Mouse (Mus musculus): ENCODE data around the gene Exosc2. TPM values are rescaled to one million over a fixed set of nuclear protein-coding genes. Genes with fewer than 3 reads are reported as not detected.
"Not testable (repeated sequence)": the region's sequence is repeated elsewhere in the genome, so short reads cannot be mapped to it uniquely, and the experiment has no call there.

Gene Exosc2
- total RNA-seq, 4 experiments from 2014 or later, result 22.7 to 25.3 (median 23.5) TPM

DNA sequence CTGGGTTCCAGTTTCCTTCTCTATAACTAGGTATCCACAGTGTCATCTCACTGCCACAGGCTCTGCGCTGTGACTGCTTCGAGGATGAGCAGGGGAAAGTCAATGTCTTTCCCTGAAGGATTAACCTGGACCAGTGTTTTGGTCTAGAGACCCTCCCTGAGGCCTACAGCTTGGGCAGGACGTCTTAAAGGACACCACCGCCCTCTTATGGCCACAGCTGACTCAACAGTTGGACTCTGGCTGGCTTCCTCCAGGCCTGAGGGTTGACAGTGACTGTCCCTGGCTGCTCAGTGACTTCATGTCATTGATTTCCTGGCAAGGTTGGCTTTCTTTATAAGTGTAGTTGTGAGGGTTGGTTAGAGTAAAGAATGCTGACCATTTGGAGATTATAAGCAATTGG, 3.2 kb upstream of the Exosc2 start:
- DNase-seq (ENCODE audit: low spot score in 2 of 2), result no peak

GRCm38 (mm10) chr2:31678641-31679040, 8.1 kb downstream of the Exosc2 start:
- DNase-seq (ENCODE audit: low spot score in 2 of 2), result no peak

DNA sequence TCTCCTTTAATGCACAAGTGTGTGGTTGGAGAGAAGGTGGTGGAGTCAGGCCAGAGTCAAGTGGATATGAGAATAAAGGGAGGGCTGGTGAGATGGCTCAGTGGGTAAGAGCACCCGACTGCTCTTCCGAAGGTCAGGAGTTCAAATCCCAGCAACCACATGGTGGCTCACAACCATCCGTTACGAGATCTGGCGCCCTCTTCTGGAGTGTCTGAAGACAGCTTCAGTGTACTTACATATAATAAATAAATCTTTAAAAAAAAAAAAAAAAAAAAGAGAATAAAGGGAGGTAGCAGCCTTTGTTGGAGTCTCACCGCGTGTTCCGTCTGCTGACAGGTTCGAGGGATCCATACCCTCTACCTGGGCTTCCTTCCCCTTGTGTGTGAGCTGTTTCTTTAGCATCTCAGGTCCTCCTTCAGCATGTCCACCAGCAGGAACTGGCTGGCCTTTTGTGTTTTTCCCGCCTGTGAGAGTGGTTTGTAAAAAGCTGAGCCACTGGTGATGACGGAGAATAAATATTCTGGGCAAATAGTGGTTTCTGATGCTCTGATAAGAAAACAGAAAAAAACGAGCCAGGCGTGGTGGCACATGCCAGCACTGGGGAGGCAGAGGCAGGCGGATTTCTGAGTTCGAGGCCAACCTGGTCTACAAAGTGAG, 10.7 kb downstream of the Exosc2 start:
- DNase-seq (ENCODE audit: low spot score in 2 of 2), result not testable (repeated sequence)

- no peak for DNase-seq (ENCODE audit: low spot score in 2 of 2)
Observed at GRCm38 (mm10) chr2:31681731-31682235, 11.3 kb downstream of the Exosc2 start.

- peak; percentile 36 to 57 for DNase-seq (ENCODE audit: low spot score in 2 of 2)
Observed at GRCm38 (mm10) chr2:31683666-31684065, 13.2 kb downstream of the Exosc2 start.

GRCm38 (mm10) chr2:31688074-31688925, 17.8 kb downstream of the Exosc2 start, which contains the start of gene Abl1:
Gene Abl1 (plus strand): TSS chr2:31688376.
- peak; percentile 95 to 97 for DNase-seq (ENCODE audit: low spot score in 2 of 2)

GRCm38 (mm10) chr2:31689045-31689444, 18.5 kb downstream of the Exosc2 start:
- no peak for DNase-seq (ENCODE audit: low spot score in 2 of 2)

GRCm38 (mm10) chr2:31690063-31690462, 19.5 kb downstream of the Exosc2 start:
- DNase-seq (ENCODE audit: low spot score in 2 of 2), result no peak

GRCm38 (mm10) chr2:31698209-31698608, 27.7 kb downstream of the Exosc2 start:
- no peak for DNase-seq (ENCODE audit: low spot score in 2 of 2)

GRCm38 (mm10) chr2:31700545-31701446, 30.3 kb downstream of the Exosc2 start:
- DNase-seq (ENCODE audit: low spot score in 2 of 2), result no peak

DNA sequence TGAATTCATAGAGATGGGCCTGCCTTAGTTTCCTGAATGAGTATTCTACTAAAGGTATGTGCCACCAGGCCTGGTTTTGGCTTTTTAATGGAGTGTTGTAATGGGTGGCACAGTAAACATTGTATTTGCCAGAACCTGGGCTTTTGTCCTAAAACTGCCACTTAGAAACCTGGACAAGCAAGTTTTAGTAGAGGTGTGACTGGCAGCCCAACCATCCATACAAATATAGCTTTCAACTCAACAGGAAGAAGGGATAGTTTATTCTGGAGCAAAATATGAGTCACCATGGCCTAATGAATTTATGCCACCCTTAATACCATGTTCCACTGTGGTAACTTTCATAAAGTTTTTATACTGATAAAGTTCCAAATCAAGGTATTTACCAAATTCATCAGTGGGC, 32.7 kb downstream of the Exosc2 start:
- no peak for DNase-seq (ENCODE audit: low spot score in 2 of 2)

DNA sequence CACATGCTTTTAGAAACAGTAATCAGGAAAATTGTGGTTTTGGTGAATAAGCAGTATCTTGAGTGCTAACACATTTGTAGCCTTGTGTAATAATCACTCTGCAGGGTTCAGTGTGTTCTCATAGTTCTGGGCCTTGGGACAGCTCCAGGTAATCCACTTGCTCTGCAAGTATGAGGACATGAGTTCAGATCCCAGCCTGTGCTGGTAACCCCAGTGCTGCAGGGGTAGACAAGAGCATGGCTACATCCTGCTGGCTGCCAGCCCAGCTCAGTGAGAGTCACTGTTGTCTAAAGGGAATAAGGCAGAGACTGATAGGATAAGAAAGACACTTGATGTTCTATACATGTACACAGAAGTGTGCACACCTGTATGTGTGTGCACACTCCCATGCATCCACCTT, 35.4 kb downstream of the Exosc2 start:
- no peak for DNase-seq (ENCODE audit: low spot score in 2 of 2)

DNA sequence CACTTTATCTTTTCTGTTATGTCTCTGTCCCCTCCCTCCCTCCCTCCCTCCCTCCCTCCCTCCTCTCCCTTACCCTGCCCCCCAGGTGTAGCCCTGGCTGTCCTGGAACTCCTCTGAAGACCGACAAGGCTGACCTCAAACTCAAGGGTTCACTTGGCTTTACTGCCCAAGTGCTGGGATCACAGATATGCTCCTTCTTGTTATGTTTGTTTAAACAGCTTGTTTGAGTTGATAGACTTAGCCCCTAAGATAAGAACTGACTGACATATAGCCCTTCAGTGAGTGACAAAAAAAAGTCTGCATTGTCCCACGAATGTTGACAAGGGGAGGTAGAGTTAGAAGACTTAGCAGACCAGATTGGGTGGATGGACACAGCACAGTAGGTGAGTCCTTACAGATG, 36.0 kb downstream of the Exosc2 start:
- DNase-seq (ENCODE audit: low spot score in 2 of 2), result no peak

DNA sequence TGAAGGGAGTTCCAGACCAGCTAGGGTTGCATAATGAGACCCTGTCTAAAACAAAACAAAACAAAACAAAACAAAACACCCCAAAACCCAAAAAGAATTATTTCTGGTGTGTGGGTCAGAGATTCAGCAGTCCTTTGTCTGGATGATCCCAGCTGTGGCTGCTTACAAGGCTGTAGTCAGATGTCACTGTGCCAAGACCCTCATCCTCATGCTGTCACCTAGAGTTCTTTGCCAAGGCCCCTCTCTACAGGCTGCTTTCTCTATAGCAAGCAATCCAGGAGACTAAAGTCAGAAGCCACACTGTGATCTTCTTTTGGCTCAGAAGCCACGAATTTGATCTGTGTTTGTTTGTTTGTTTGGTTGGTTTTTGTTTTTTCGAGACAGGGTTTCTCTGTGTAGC, 42.2 kb downstream of the Exosc2 start:
- no peak for DNase-seq (ENCODE audit: low spot score in 2 of 2)

DNA sequence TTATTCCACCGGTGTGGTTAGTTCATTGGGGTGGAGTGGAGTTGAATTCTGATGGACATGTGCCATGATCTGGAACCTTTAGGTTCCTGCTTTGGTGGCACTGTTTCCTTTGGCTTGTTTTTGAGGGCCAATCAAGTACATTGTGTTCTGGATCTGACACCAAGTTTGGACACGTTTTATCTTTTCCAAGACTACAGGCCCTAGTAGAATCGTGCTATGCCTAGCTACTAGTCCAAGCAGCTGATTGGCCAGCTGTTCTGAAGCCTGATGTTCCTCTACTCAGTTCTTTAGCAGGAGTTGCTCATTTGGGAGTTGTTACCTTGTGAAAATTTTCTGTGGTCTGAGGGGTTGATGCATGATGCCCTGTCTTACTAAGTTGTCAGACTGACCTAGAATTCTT, 43.3 kb downstream of the Exosc2 start:
- DNase-seq (ENCODE audit: low spot score in 2 of 2), result no peak

DNA sequence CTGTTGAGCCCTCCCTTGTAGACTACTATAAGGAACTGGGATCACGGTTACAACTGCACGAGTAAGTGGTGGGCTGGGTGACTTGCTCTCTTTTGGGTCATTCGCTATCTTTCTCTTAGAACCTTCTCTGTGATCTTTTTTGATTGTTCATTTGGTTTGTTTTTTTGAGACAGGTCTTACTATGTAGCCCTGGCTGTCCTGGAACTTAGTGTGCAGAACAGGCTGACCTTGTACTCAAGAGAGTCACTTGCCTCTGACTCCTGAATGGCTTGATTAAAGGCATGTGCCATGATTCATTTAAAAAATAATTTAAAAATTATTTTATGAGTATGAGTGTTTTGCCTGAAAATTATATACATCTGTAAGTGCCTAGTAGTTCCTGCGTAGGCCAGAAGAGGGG, 44.3 kb downstream of the Exosc2 start:
- DNase-seq (ENCODE audit: low spot score in 2 of 2), result no peak

DNA sequence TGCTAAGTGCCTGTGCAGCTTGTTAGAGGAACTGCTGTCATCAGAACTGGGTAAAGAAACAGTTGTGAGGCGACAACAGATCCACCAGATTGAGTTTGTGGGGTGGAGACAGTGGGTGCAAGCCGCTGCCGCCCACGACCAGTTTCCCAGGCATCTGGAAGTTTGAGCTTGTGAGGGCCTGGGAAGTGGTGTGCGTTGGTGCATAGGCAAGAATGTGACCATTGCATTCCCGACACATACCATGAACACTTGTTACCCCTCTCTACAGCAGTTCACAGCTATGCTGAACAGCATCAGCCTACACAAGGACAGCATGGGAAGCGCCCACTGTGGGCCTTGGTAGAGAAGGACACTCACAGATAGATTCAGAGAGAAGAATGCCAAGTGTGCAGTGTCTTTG, 45.5 kb downstream of the Exosc2 start:
- DNase-seq (ENCODE audit: low spot score in 2 of 2), result peak; percentile 49 to 61

DNA sequence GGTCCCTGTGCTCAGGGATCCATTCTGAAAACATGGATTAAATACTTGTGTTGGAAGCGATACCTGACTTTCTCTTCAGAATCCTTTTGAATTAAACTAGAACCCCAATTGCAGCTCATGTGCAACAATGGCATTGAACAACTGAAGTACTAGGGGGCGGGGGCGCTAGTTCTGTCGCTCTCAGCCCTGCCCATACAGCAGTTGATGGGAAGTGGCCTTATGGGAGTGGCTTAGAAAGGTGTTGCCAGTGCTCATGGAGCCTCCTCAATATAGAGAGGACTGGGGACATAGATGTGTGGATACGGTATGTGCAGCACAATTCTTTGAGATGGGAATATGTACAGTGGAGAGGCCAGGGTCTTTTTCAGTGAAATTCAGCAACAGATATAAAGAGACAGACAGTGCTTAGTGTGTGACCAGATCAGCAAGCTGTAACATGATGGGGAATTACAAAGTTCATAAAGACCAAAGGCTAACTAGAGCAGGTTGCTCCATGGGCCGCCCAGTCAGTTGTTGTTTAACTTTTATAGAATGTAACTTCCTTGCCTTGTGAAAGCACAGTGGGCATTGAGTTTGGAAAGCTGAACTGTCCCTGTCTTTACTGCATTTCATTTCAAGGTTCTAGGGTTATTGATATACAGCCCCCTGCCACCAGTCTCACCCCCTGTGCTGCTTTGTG, 48.8 kb downstream of the Exosc2 start:
- DNase-seq (ENCODE audit: low spot score in 2 of 2), result no peak

- DNase-seq (ENCODE audit: low spot score in 2 of 2), result no peak
Observed at GRCm38 (mm10) chr2:31719944-31720343, 49.4 kb downstream of the Exosc2 start.

GRCm38 (mm10) chr2:31720783-31721182, 50.3 kb downstream of the Exosc2 start:
- no peak for DNase-seq (ENCODE audit: low spot score in 2 of 2)

All from layer of hippocampus, adult 8-10 months (tissue).